Mouse (Mus musculus): ENCODE measurements around the gene Ppp2r5b. TPM values are rescaled to one million over a fixed set of nuclear protein-coding genes. Genes with fewer than 3 reads are reported as not detected.
A peak's percentile ranks its signal among the peaks of the same experiment; 100 is the strongest.

The Ppp2r5b gene
- polyA plus RNA-seq, 1 experiment from 2014 or later: 27.9 TPM

- no peak overlapping the region for H3K27ac ChIP-seq
- H3K4me2 ChIP-seq: no peak overlapping the region
- H3K36me3 ChIP-seq: no peaks in the 10 kb centered on the region
- no peak overlapping the region for H3K4me3 ChIP-seq
- ATAC-seq (ENCODE audit: insufficient number of reproducible peaks, insufficient read depth, low FRiP score, low TSS enrichment, low read depth): no peak
- 16% methylated on average over 5 of the region's 5 CpGs for WGBS
- H3K9me3 ChIP-seq: no peaks in the 10 kb centered on the region
- no peaks in the 10 kb centered on the region for H3K27me3 ChIP-seq
- no peaks in the 10 kb centered on the region for H3K4me1 ChIP-seq
- no peak overlapping the region for H3K9ac ChIP-seq
Observed at GRCm38 (mm10) chr19:6181629-6182028, 54.0 kb downstream of the Ppp2r5b start.

- no peaks in the 10 kb centered on the region for H3K9me3 ChIP-seq
- no peaks in the 10 kb centered on the region for H3K4me1 ChIP-seq
- no peaks in the 10 kb centered on the region for H3K27me3 ChIP-seq
- ATAC-seq (ENCODE audit: insufficient number of reproducible peaks, insufficient read depth, low FRiP score, low TSS enrichment, low read depth): no peak
- no peak overlapping the region for H3K4me3 ChIP-seq
- WGBS: 85% methylated on average over 6 of the region's 6 CpGs
- H3K27ac ChIP-seq: no peak overlapping the region
- no peak overlapping the region for H3K9ac ChIP-seq
- no peaks in the 10 kb centered on the region for H3K36me3 ChIP-seq
- H3K4me2 ChIP-seq: no peak overlapping the region
Observed at GRCm38 (mm10) chr19:6178775-6179174, 56.9 kb downstream of the Ppp2r5b start.

MicroRNAs within 50 kb of the gene (microRNA counts, 519-probe panel; counts per million panel counts)
- 910 counts per million, percentile 45 among the panel's probes with 10 or more counts for microRNA mmu-miR-192

Small RNAs within 50 kb of the gene (microRNA-seq; reads per million reads assigned to microRNA genes)
- 102 reads per million, percentile 54 among the genes with 10 or more reads in this experiment for gene Mir192
- 62.1 reads per million, percentile 47 among the genes with 10 or more reads in this experiment for gene Mir194-2

Other genes with a start within 250 kb of the Ppp2r5b start
- not detected in 2 replicates for gene Slc22a20, start 249.7 kb downstream of the Ppp2r5b start, polyA plus RNA-seq (2015; fragmentation: Nextera tagmentation; extraction: Ambion mirVana)
- 8.1 and 10.3 TPM in 2 replicates for gene Capn1, start 220.0 kb downstream of the Ppp2r5b start, polyA plus RNA-seq (2015; fragmentation: Nextera tagmentation; extraction: Ambion mirVana)
- gene Syvn1, start 189.3 kb downstream of the Ppp2r5b start, polyA plus RNA-seq (2015; fragmentation: Nextera tagmentation; extraction: Ambion mirVana): 28.3 and 28.4 TPM in 2 replicates
- gene Mrpl49, start 178.1 kb downstream of the Ppp2r5b start, polyA plus RNA-seq (2015; fragmentation: Nextera tagmentation; extraction: Ambion mirVana): 79.5 and 80.4 TPM in 2 replicates
- gene Fau, start 178.0 kb downstream of the Ppp2r5b start, polyA plus RNA-seq (2015; fragmentation: Nextera tagmentation; extraction: Ambion mirVana): 714 and 858 TPM in 2 replicates
- 33.2 TPM in 2 replicates for gene Znhit2, start 174.7 kb downstream of the Ppp2r5b start, polyA plus RNA-seq (2015; fragmentation: Nextera tagmentation; extraction: Ambion mirVana)
- gene Tm7sf2, start 167.5 kb downstream of the Ppp2r5b start, polyA plus RNA-seq (2015; fragmentation: Nextera tagmentation; extraction: Ambion mirVana): 21.7 and 22.0 TPM in 2 replicates
- gene Vps51, start 158.6 kb downstream of the Ppp2r5b start, polyA plus RNA-seq (2015; fragmentation: Nextera tagmentation; extraction: Ambion mirVana): 66.6 and 74.4 TPM in 2 replicates
- gene Tmem262, start 155.8 kb downstream of the Ppp2r5b start, polyA plus RNA-seq (2015; fragmentation: Nextera tagmentation; extraction: Ambion mirVana): not detected in 2 replicates
- gene Gm28374, start 153.6 kb downstream of the Ppp2r5b start, polyA plus RNA-seq (2015; fragmentation: Nextera tagmentation; extraction: Ambion mirVana): 1.6 and 2.1 TPM in 2 replicates
- 79.1 and 81.3 TPM in 2 replicates for gene Zfpl1, start 150.9 kb downstream of the Ppp2r5b start, polyA plus RNA-seq (2015; fragmentation: Nextera tagmentation; extraction: Ambion mirVana)
- 37.0 and 39.6 TPM in 2 replicates for gene Cdca5, start 150.9 kb downstream of the Ppp2r5b start, polyA plus RNA-seq (2015; fragmentation: Nextera tagmentation; extraction: Ambion mirVana)
- gene AC131692.1, start 141.5 kb downstream of the Ppp2r5b start, polyA plus RNA-seq (2015; fragmentation: Nextera tagmentation; extraction: Ambion mirVana): 0.34 and 0.54 TPM in 2 replicates
- 0.55 and 5.5 TPM in 2 replicates for gene Naaladl1, start 130.1 kb downstream of the Ppp2r5b start, polyA plus RNA-seq (2015; fragmentation: Nextera tagmentation; extraction: Ambion mirVana)
- gene Sac3d1, start 117.2 kb downstream of the Ppp2r5b start, polyA plus RNA-seq (2015; fragmentation: Nextera tagmentation; extraction: Ambion mirVana): 45.9 and 49.6 TPM in 2 replicates
- gene Snx15, start 107.6 kb downstream of the Ppp2r5b start, polyA plus RNA-seq (2015; fragmentation: Nextera tagmentation; extraction: Ambion mirVana): 38.0 and 38.3 TPM in 2 replicates
- gene Batf2, start 94.9 kb downstream of the Ppp2r5b start, polyA plus RNA-seq (2015; fragmentation: Nextera tagmentation; extraction: Ambion mirVana): 0.23 TPM in 1 of 2 replicates, not detected in the other
- 106 and 110 TPM in 2 replicates for gene Arl2, start 94.3 kb downstream of the Ppp2r5b start, polyA plus RNA-seq (2015; fragmentation: Nextera tagmentation; extraction: Ambion mirVana)
- not detected in 2 replicates for gene Majin, start 51.5 kb downstream of the Ppp2r5b start, polyA plus RNA-seq (2015; fragmentation: Nextera tagmentation; extraction: Ambion mirVana)
- gene Gpha2, start 9.5 kb downstream of the Ppp2r5b start, polyA plus RNA-seq (2015; fragmentation: Nextera tagmentation; extraction: Ambion mirVana): 3.3 and 3.8 TPM in 2 replicates
- gene Atg2a, start 5.8 kb upstream of the Ppp2r5b start, polyA plus RNA-seq (2015; fragmentation: Nextera tagmentation; extraction: Ambion mirVana): 10.3 and 10.5 TPM in 2 replicates
- gene Ehd1, start 40.9 kb upstream of the Ppp2r5b start, polyA plus RNA-seq (2015; fragmentation: Nextera tagmentation; extraction: Ambion mirVana): 64.7 and 68.9 TPM in 2 replicates
- gene Cdc42bpg, start 70.6 kb upstream of the Ppp2r5b start, polyA plus RNA-seq (2015; fragmentation: Nextera tagmentation; extraction: Ambion mirVana): 0.91 and 0.92 TPM in 2 replicates
- 91.6 and 92.4 TPM in 2 replicates for gene Men1, start 99.1 kb upstream of the Ppp2r5b start, polyA plus RNA-seq (2015; fragmentation: Nextera tagmentation; extraction: Ambion mirVana)
- gene Map4k2, start 105.3 kb upstream of the Ppp2r5b start, polyA plus RNA-seq (2015; fragmentation: Nextera tagmentation; extraction: Ambion mirVana): 13.8 and 15.3 TPM in 2 replicates
- gene Sf1, start 127.8 kb upstream of the Ppp2r5b start, polyA plus RNA-seq (2015; fragmentation: Nextera tagmentation; extraction: Ambion mirVana): 137 and 151 TPM in 2 replicates
- 3.7 and 5.4 TPM in 2 replicates for gene Pygm, start 148.5 kb upstream of the Ppp2r5b start, polyA plus RNA-seq (2015; fragmentation: Nextera tagmentation; extraction: Ambion mirVana)
- gene Rasgrp2, start 163.5 kb upstream of the Ppp2r5b start, polyA plus RNA-seq (2015; fragmentation: Nextera tagmentation; extraction: Ambion mirVana): 32.0 and 36.1 TPM in 2 replicates
- 2.0 and 2.1 TPM in 2 replicates for gene Nrxn2, start 182.9 kb upstream of the Ppp2r5b start, polyA plus RNA-seq (2015; fragmentation: Nextera tagmentation; extraction: Ambion mirVana)

Measured in embryonic facial prominence, embryonic 13.5 days (tissue).